Mouse (Mus musculus) heart, embryonic 10.5 days (tissue): ENCODE measurements around the gene Atp13a5. TPM values are rescaled to one million over a fixed set of nuclear protein-coding genes. Genes with fewer than 3 reads are reported as not detected.

ENCODE experiments used
- DNase-seq: peaks from one replicate; pipeline ENCODE4 v3.0.0-alpha.2; 2017; ENCODE audit warnings: low spot score
- H3K27ac ChIP-seq: fragments of 300-500 bp; sonication (generic); 2 replicates; pipeline ENCODE4 v1.5.1; 2016; ENCODE audit warnings: mild to moderate bottlenecking
- H3K27me3 ChIP-seq: fragments of 300-500 bp; sonication (generic); 2 replicates; pipeline ENCODE4 v1.6.1; 2016; ENCODE audit warnings: mild to moderate bottlenecking; ENCODE audit not compliant: poor library complexity, insufficient read depth, severe bottlenecking
- H3K36me3 ChIP-seq: fragments of 300-500 bp; sonication (generic); 2 replicates; pipeline ENCODE4 v1.6.1; 2016; ENCODE audit warnings: mild to moderate bottlenecking, moderate library complexity
- H3K4me1 ChIP-seq: fragments of 300-500 bp; sonication (generic); 2 replicates; pipeline ENCODE4 v1.6.1; 2016; ENCODE audit warnings: mild to moderate bottlenecking
- H3K4me3 ChIP-seq: fragments of 300-500 bp; sonication (generic); 2 replicates; pipeline ENCODE4 v1.5.1; 2016; ENCODE audit warnings: mild to moderate bottlenecking, moderate library complexity
- H3K9me3 ChIP-seq: fragments of 300-500 bp; sonication (generic); 2 replicates; pipeline ENCODE4 v1.6.1; 2016; ENCODE audit warnings: mild to moderate bottlenecking, moderate library complexity
- WGBS: fragments of 180-500 bp; shearing (Covaris S2); methylation state at CpG from one replicate; pipeline ENCODE4 v1.1.7; 2016; 5-methylcytosine and 5-hydroxymethylcytosine counted together
- polyA plus RNA-seq: library from polyadenylated mRNA; unstranded; fragments of >200 nt; fragmentation: Nextera tagmentation; extraction: Ambion mirVana; gene quantifications from 2 replicates; pipeline ENCODE4 v1.2.1, GENCODE M21; 2016

The Atp13a5 gene
- polyA plus RNA-seq, 1 experiment from 2014 or later: not detected

GRCm38 (mm10) chr16:29314991-29315390 is 63.5 kb downstream of the Atp13a5 start:
- no peak for DNase-seq
- Histone ChIP-seq H3K27me3 (no peaks in the 10 kb centered on the region), H3K9me3 (no peaks in the 10 kb centered on the region), H3K27ac (no peak overlapping the region), H3K36me3 (no peaks in the 10 kb centered on the region), H3K4me1 (no peaks in the 10 kb centered on the region), H3K4me3 (no peak overlapping the region)
- WGBS: 84% methylated on average over 3 of the region's 3 CpGs

- no peaks in the 10 kb centered on the region for H3K27me3 ChIP-seq
- WGBS: 81% methylated on average over 9 of the region's 9 CpGs
- H3K27ac ChIP-seq: no peak overlapping the region
- no peak overlapping the region for H3K4me3 ChIP-seq
- no peaks in the 10 kb centered on the region for H3K4me1 ChIP-seq
- no peak for DNase-seq
- H3K36me3 ChIP-seq: no peaks in the 10 kb centered on the region
- no peaks in the 10 kb centered on the region for H3K9me3 ChIP-seq
Measured at GRCm38 (mm10) chr16:29297555-29298021, 80.9 kb downstream of the Atp13a5 start.

GRCm38 (mm10) chr16:29280691-29281090 is 97.8 kb downstream of the Atp13a5 start:
- Histone ChIP-seq H3K36me3 (no peaks in the 10 kb centered on the region), H3K4me3 (no peak overlapping the region), H3K27ac (no peak overlapping the region), H3K27me3 (no peaks in the 10 kb centered on the region), H3K4me1 (peaks cover 9% of the 10 kb centered on the region; the same call in 1 of the 2 replicates), H3K9me3 (no peaks in the 10 kb centered on the region)
- 85% methylated on average over 5 of the region's 5 CpGs for WGBS
- no peak for DNase-seq

GRCm38 (mm10) chr16:29254325-29254724 is 124.2 kb downstream of the Atp13a5 start:
- H3K4me1 ChIP-seq: no peaks in the 10 kb centered on the region
- no peaks in the 10 kb centered on the region for H3K36me3 ChIP-seq
- no peak for DNase-seq
- 89% methylated on average over 4 of the region's 4 CpGs for whole genome bisulfite sequencing
- H3K27ac ChIP-seq: no peak overlapping the region
- no peaks in the 10 kb centered on the region for H3K9me3 ChIP-seq
- no peaks in the 10 kb centered on the region for H3K27me3 ChIP-seq
- no peak overlapping the region for H3K4me3 ChIP-seq

GRCm38 (mm10) chr16:29235951-29236350 is 142.6 kb downstream of the Atp13a5 start:
- 75% methylated on average over 5 of the region's 5 CpGs for WGBS
- H3K27ac ChIP-seq: no peak overlapping the region

GRCm38 (mm10) chr16:29216395-29217295 is 161.9 kb downstream of the Atp13a5 start:
- Histone ChIP-seq H3K36me3 (no peaks in the 10 kb centered on the region), H3K4me3 (no peak overlapping the region), H3K9me3 (no peaks in the 10 kb centered on the region), H3K27ac (no peak overlapping the region), H3K4me1 (no peaks in the 10 kb centered on the region), H3K27me3 (no peaks in the 10 kb centered on the region)
- WGBS: 86% methylated on average over 5 of the region's 5 CpGs
- DNase-seq: no peak

More at GRCm38 (mm10) chr16:29235951-29236350, 142.6 kb downstream of the Atp13a5 start:
- no peak for DNase-seq
- Histone ChIP-seq H3K36me3 (no peaks in the 10 kb centered on the region), H3K4me1 (no peaks in the 10 kb centered on the region), H3K27me3 (no peaks in the 10 kb centered on the region), H3K9me3 (no peaks in the 10 kb centered on the region), H3K4me3 (no peak overlapping the region)

GRCm38 (mm10) chr16:29209605-29210411 is 168.7 kb downstream of the Atp13a5 start, which contains the start of gene Hrasls:
Gene Hrasls, plus strand, starts transcription at chr16:29209695.
- Histone ChIP-seq H3K4me1 (0 out of 2 replicates have a peak, but pooled peaks cover 18% of the 10 kb centered on the region), H3K9me3 (no peaks in the 10 kb centered on the region), H3K27me3 (peaks cover 27% of the 10 kb centered on the region; the same call in 1 of the 2 replicates), H3K4me3 (peak within 1 kb of the TSS; percentile 64), H3K36me3 (no peaks in the 10 kb centered on the region), H3K27ac (peak within 1 kb of the TSS; percentile 86)
- peak; percentile 83 for DNase-seq
- under 1% methylated on average over 39 of the region's 39 CpGs for WGBS

GRCm38 (mm10) chr16:29208841-29209240 is 169.7 kb downstream of the Atp13a5 start:
- Histone ChIP-seq H3K4me3 (peak overlapping the region; percentile 13; the same call in 1 of the 2 replicates), H3K27ac (peak overlapping the region; percentile 62), H3K4me1 (0 out of 2 replicates have a peak, but pooled peaks cover 18% of the 10 kb centered on the region), H3K27me3 (peaks cover 27% of the 10 kb centered on the region; the same call in 1 of the 2 replicates), H3K9me3 (no peaks in the 10 kb centered on the region), H3K36me3 (no peaks in the 10 kb centered on the region)
- DNase-seq: no peak
- WGBS: 40% methylated on average over 7 of the region's 7 CpGs

- WGBS: 47% methylated on average over 2 of the region's 2 CpGs
Measured at GRCm38 (mm10) chr16:29205581-29205980, 173.0 kb downstream of the Atp13a5 start.

GRCm38 (mm10) chr16:29204875-29205274 is 173.7 kb downstream of the Atp13a5 start:
- no peak for DNase-seq
- Histone ChIP-seq H3K9me3 (no peaks in the 10 kb centered on the region), H3K4me3 (no peak overlapping the region), H3K4me1 (0 out of 2 replicates have a peak, but pooled peaks cover 11% of the 10 kb centered on the region), H3K36me3 (no peaks in the 10 kb centered on the region), H3K27me3 (peaks cover 19% of the 10 kb centered on the region; the same call in 1 of the 2 replicates), H3K27ac (no peak overlapping the region)
- 77% methylated on average over 7 of the region's 7 CpGs for WGBS

More at GRCm38 (mm10) chr16:29205581-29205980, 173.0 kb downstream of the Atp13a5 start:
- Histone ChIP-seq H3K27me3 (peaks cover 19% of the 10 kb centered on the region; the same call in 1 of the 2 replicates), H3K9me3 (no peaks in the 10 kb centered on the region), H3K36me3 (no peaks in the 10 kb centered on the region), H3K27ac (no peak overlapping the region), H3K4me3 (no peak overlapping the region), H3K4me1 (0 out of 2 replicates have a peak, but pooled peaks cover 17% of the 10 kb centered on the region)
- DNase-seq: no peak

GRCm38 (mm10) chr16:29201146-29201545 is 177.4 kb downstream of the Atp13a5 start:
- no peak overlapping the region for H3K27ac ChIP-seq
- H3K4me3 ChIP-seq: no peak overlapping the region
- no peaks in the 10 kb centered on the region for H3K36me3 ChIP-seq
- H3K9me3 ChIP-seq: no peaks in the 10 kb centered on the region
- DNase-seq: no peak
- H3K4me1 ChIP-seq: peaks cover 23% of the 10 kb centered on the region
- H3K27me3 ChIP-seq: no peaks in the 10 kb centered on the region
- WGBS: 70% methylated on average over 2 of the region's 2 CpGs

- no peaks in the 10 kb centered on the region for H3K9me3 ChIP-seq
- H3K4me1 ChIP-seq: peaks cover 23% of the 10 kb centered on the region
- no peaks in the 10 kb centered on the region for H3K27me3 ChIP-seq
- H3K27ac ChIP-seq: peak overlapping the region; percentile 59; the same call in 1 of the 2 replicates
- DNase-seq: peak; percentile 83
- H3K36me3 ChIP-seq: no peaks in the 10 kb centered on the region
- WGBS: 1% methylated on average over 5 of the region's 5 CpGs
- H3K4me3 ChIP-seq: no peak overlapping the region
Measured at GRCm38 (mm10) chr16:29198461-29198860, 180.1 kb downstream of the Atp13a5 start.
